Mouse (Mus musculus) c-Kit-positive CD71-positive TER-119-positive erythroid progenitor cells, embryonic 14.5 days (primary cell): ENCODE measurements around the gene Dgkz.

Source experiments
- DNase-seq: peaks from one replicate; pipeline ENCODE4 v3.0.0-alpha.2; 2013; ENCODE audit warnings: low spot score

Gene Dgkz

GRCm38 (mm10) chr2:91960459-91960858, 15.2 kb downstream of the Dgkz start:
- no peak for DNase-seq

DNA sequence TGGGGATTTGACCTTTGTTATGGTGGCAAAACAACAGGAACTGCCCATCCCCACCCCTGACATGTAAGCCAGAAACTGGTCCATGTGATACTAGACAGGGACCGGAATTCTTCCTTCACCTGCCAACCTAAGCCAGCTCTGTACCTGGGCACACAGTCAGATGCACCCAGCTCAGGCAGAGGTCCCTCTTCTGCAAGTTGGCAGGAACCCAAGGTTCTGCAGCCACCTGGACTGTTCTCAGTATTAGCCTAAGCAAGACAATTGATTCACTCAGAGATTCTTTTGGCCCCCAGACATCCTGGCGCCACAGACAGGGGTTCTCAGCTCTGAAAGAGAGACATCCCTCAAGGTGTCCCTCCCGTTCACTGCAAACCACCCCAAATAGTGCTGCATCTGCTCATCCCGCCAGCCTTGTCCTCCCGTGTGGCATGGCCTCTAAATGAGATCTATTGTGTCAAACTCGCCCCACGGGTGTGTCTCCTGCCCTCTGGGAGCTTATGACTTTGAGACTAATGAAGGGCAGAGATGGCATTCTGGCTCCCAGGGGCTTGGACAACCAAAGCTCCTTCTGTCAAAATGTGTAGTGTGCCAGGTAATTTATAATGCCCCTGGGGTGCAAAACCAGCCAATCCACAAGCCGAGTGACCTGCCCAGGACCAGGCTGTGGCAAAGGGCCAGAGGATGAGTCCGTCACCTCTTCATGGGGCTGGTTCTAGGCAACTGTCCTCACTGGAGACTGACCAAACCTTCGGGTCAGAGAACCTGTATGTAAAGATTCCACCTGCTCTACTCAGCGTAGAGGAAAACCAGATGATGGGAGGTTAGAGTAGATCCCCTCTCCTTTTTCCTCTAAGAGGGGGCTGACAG, 15.9 kb downstream of the Dgkz start:
- DNase-seq, result no peak

DNA sequence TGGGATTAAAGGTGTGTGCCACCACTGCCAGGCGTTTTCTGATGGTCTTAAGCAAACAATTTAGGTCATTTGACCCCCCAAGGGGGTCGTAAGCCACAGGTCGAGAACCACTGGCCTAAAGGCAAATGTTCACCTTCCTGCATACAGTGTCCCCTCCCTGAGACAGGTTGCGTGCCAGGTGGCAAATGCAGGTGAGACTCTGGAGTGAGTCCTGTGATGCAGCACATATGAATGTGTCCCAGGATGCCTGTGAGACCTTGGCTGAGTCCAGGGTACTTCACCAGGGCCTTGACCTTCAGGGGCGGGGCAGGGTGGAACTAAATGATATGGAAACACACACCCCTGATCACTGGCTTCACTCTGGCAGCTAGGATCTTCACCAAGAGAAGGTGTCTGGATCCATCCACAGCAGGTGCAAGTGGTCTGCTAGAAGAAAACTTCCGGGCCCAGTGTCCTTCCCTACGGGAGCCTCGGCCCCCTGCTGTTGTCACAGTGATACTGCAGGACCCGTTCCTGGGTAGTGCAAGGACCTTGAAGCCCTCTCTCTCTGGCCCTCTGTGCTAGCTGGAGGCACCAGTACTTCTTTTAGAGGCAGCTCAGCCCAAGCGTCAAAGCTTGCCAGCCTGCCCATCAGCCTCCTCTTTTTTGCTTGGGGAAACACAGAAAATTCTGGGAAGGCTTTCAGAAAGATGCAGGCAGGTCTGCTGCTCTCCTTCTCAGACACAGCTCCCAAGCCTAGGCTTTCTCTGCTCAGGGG, 16.8 kb downstream of the Dgkz start:
- DNase-seq, result no peak

DNA sequence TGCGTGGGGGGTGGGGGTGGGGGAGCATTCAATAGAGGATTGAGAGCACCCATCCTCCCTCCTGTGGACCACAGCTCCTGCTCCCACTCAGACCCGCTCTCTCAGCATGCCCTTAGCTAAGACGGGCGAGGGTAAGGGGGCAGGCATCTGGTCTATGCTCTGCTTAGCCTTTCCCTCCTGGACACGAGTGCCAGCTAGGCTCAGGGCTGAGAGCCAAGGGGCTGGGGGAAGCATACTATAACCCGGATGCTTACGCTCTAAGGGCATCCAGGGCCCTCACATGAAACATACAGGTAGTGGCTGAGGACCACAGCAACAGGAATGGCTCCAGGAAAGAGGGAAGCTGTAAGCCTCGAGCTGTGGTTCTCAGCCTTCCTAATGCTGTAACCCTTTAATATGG, 17.6 kb downstream of the Dgkz start:
- DNase-seq, result no peak

- no peak for DNase-seq
Observed at GRCm38 (mm10) chr2:91957096-91957495, 18.6 kb downstream of the Dgkz start.

DNA sequence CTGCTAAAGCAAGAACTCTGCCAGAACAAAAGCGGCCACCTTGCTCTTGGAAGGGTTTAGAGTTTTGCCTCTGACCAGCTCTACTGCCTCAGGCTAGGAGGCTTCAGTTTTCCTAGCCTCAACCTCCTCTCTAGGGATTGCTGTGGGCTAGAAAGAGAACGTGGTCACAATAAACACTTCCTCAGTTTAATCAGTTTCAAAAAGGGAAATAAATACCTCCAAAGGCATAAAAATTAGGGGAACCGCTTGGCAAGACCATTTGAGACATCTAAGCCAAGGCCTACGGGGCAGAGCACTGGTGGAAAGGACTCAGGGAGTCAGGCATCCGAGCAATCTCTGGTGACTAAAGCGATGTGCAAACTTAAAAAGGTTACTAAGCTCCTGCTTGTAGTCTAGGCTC, 19.8 kb downstream of the Dgkz start:
- no peak for DNase-seq

- DNase-seq, result no peak
Observed at GRCm38 (mm10) chr2:91955121-91955591, 20.5 kb downstream of the Dgkz start.

DNA sequence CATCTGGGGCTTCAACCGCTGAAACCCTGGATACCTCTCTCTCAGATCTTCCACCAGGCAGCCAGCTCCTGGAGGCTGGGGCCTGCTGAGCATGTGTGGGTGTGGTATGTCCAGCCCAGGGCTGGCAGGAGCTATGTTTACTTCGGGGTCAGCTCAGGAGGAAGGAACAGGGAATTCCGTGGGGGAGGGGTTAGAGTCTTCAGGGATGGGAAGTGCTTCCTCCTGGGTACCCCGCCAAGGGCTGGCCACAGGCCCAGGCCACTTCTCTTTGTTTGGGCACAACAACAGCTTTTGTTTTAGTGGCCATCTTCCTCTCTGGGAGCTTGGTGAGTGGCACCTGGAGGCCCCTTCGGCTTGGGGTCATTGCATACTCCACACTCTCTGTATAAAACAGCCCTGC, 21.8 kb downstream of the Dgkz start:
- DNase-seq, result no peak

DNA sequence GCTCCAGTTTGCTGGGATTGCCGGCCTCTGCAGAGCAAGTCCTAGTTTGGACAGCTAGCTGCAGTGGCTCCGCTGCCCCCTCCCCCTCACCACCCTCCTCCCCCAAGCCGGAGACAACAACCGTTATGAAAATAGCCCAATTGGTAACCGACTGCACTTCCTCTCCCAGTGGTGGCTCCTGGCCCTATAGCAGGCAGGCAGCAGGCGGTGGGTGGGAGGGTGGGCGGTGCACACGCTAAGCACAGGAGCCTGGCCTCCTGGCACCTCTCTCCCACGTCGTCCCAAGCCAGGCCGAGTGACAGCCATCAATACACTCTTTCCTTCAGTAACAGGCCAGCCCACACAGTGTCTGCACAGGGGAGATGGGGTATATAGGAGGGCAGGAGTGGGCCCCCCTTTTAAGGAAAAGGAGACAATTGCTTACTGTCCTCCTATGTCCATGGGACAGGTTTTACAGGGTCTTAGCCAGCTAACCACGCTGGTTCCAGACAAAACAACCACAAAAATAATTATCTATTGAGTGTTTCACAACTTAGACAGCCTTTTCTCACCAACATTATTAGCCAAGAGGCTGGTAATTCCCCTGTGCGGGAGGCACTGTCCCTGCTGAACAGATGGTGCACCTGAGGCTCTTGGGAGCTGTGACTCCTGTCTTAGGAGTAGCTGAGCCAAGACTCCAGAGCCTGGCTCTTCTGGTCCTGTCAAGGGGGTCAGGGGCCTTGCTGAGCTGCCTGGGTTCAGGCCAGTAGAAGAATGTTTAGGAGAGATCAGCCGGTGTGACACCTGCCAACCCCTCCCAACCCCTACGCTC, 25.2 kb downstream of the Dgkz start:
- peak; percentile 52 for DNase-seq

GRCm38 (mm10) chr2:91949411-91950274, 26.0 kb downstream of the Dgkz start:
- peak; percentile 62 for DNase-seq

DNA sequence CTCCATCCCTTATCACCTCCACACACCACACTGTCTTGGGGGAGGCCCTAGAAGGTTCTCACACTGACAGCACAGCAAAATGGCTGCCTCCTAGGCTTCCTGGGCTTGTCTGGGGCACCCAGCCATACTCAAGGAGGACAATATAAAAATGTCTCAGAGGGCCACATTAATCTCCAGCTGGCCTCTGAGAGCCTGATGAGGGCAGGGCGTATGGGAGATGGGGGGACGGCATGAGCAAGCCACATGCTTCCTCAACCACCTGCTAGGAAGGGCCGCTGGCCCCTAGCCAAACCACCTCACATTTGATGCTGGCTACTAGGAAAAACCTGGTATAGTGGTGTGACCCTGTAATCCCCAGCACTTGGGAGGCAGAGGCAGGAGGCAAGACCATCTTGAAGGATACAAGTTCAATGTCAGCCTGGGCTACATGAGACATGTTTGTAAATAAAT, 26.8 kb downstream of the Dgkz start:
- peak; percentile 54 for DNase-seq

- no peak for DNase-seq
Observed at GRCm38 (mm10) chr2:91948151-91948509, 27.5 kb downstream of the Dgkz start.

DNA sequence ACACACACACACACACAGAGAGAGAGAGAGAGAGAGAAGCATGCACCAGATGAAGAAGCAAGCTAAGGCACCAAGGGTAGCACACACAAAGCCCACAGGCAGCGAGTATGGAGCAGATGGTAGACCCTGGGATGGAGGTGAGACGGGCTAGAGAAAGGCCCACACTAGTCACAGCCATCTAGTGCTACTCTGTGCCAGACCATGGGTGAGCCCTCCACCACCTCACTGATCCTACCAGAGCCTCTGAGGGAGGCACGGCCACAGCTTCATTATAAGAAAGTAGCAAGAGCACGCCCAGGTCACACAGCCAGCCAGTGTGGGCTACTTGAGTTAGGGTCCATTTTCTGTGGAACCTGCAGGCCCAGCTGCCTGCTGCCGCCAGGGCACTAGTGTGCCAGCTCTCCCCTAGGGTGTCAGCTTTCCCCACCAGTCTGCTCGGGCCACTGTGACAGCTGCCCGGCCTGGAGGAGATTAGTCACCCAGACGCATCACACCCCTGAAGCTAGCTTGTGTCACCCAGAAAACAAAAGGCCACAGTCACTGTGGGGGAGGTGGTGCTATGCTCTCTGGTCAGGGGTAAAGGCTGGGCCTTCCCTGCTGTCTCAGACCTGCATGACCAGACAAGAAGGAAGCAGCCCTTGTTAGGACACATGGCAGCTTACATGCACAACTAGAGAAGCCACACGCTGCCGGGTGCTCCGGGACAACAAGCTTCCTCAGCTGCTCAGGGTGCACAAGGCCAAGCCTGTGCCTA, 28.1 kb downstream of the Dgkz start:
- DNase-seq, result peak; percentile 66

DNA sequence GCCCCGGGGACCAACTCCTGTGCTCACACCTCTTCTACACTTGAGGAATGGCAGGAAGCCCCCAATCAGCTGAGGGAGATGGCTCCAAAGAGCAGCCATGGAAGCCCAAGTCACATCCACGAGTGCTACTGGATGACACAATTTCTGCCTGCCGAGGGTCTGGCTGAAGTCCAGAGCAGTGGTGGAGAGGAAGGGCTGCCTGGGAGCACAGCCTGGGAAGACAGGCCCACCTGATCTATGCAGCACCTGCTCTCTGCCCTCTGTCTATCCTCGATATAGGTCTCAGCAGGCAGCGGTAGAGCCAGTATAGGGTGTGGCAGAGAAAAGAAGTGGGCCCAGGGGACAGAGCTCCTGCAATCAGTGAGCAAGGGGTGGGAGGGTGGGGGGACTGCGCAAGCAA, 28.8 kb downstream of the Dgkz start:
- DNase-seq, result no peak

DNA sequence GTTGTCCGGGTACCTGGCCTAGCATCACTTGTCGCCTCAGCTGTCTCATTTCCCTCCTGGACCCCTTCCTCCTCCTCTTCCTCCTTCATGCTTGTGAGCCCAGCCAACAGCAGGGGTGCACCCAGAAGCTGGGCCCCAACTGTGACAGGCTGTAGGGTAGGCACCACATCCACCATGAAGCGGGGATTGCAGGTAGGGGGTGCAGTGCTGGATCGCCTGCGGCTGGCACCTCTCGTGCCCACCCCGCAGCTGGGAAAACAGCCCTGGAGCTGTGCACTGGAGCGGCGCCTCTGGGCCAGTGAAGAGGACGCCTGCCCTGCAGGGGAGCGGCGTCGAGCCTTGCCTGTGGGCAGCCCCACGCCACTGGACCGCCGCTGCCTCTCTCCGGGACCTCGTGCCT, 30.2 kb downstream of the Dgkz start, which contains the start of gene Gm9821:
Gm9821 (plus strand) TSS at position 221 of the 400 bp plus-strand sequence.
- DNase-seq, result no peak

DNA sequence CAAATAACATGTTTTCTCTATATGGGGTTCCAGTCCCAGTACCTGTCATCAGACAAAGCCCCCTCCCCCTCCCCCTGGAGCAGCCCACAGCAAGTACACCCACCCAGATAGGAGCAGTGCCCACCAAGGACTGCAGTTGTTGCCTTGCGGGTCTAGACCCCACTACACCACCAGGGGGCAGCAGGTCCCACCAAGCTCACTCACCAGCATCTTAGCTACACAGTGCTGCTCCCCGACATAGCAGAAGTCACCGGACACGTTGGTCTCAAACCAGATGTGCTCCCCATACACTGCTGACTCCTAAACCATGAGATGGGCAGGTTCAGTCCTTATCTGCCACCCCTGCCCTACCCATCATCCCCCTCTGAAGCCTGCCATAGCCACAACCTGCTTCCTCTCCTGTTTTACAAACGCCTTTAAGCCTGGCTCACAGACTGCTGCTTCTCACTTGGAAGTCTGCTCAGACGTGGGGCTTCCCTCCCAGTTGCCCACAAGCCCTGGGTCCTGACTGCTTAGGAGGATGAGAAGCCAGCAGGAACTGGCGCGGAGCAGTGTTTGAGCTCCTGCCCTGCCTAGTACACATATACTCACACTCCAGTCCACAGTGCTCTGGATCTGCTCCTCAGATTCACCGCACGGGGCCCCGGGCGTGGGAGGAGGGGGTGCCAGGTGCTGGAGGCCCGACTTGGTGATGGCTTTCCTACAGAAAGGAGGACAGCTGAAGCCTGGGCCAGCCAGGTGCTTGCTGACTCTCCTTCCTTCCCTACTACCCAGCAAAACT, 31.3 kb downstream of the Dgkz start:
- DNase-seq, result peak; percentile 73

GRCm38 (mm10) chr2:91942356-91942755, 33.3 kb downstream of the Dgkz start:
- no peak for DNase-seq

- no peak for DNase-seq
Observed at GRCm38 (mm10) chr2:91939303-91939935, 36.2 kb downstream of the Dgkz start.

GRCm38 (mm10) chr2:91936154-91936553, 39.5 kb downstream of the Dgkz start:
- no peak for DNase-seq
